Mouse (Mus musculus) neural tube, embryonic 13.5 days (tissue): Measurements from ENCODE around the gene Adamts3. TPM values are rescaled to one million over a fixed set of nuclear protein-coding genes. Genes with fewer than 3 reads are reported as not detected.
A peak's percentile ranks its signal among the peaks of the same experiment; 100 is the strongest.

Experiments used
- ATAC-seq: fragments of 200-750 bp; cut with Nextera tagmentation; 2 replicates; pipeline ENCODE4 v1.8.0; 2017; ENCODE audit warnings: low read depth, mild to moderate bottlenecking, moderate TSS enrichment, moderate library complexity
- H3K27ac ChIP-seq: fragments of 300-500 bp; sonication (generic); replicated peaks from 2 replicates; pipeline ENCODE4 v1.5.1; 2015; ENCODE audit warnings: moderate library complexity, mild to moderate bottlenecking, inconsistent platforms
- H3K27me3 ChIP-seq: fragments of 300-500 bp; sonication (generic); 2 replicates; pipeline ENCODE4 v1.6.1; 2015; ENCODE audit warnings: mild to moderate bottlenecking, inconsistent platforms
- H3K36me3 ChIP-seq: fragments of 300-500 bp; sonication (generic); 2 replicates; pipeline ENCODE4 v1.6.1; 2015; ENCODE audit warnings: mild to moderate bottlenecking, inconsistent platforms
- H3K4me1 ChIP-seq: fragments of 300-500 bp; sonication (generic); replicated peaks from 2 replicates; pipeline ENCODE4 v1.6.1; 2015; ENCODE audit warnings: inconsistent platforms
- H3K4me2 ChIP-seq: fragments of 300-500 bp; sonication (generic); 2 replicates; pipeline ENCODE4 v1.6.1; 2015; ENCODE audit warnings: inconsistent platforms, mild to moderate bottlenecking, moderate library complexity
- H3K4me3 ChIP-seq: fragments of 300-500 bp; sonication (generic); 2 replicates; pipeline ENCODE4 v1.5.1; 2015; ENCODE audit warnings: mild to moderate bottlenecking, inconsistent platforms
- H3K9ac ChIP-seq: fragments of 300-500 bp; sonication (generic); 2 replicates; pipeline ENCODE4 v1.6.1; 2015; ENCODE audit warnings: moderate library complexity, mild to moderate bottlenecking, inconsistent platforms
- H3K9me3 ChIP-seq: fragments of 300-500 bp; sonication (generic); 2 replicates; pipeline ENCODE4 v1.6.1; 2016; ENCODE audit warnings: inconsistent platforms
- WGBS: fragments of 180-500 bp; shearing (Covaris S2); methylation state at CpG from one replicate; pipeline ENCODE4 v1.1.7; 2015; 5-methylcytosine and 5-hydroxymethylcytosine counted together
- polyA plus RNA-seq: library from polyadenylated mRNA; unstranded; fragments of >200 nt; fragmentation: Nextera tagmentation; extraction: Ambion mirVana; gene quantifications from 2 replicates; pipeline ENCODE4 v1.2.1, GENCODE M21; 2015

Gene Adamts3
- polyA plus RNA-seq, 1 experiment from 2014 or later: 8.4 TPM

GRCm38 (mm10) chr5:89747149-89747659, 135.9 kb downstream of the Adamts3 start:
- H3K9ac ChIP-seq: no peak overlapping the region
- no peaks in the 10 kb centered on the region for H3K36me3 ChIP-seq
- no peaks in the 10 kb centered on the region for H3K27me3 ChIP-seq
- 85% methylated on average over 5 of the region's 5 CpGs for WGBS
- no peak overlapping the region for H3K27ac ChIP-seq
- no peak for ATAC-seq
- no peak overlapping the region for H3K4me2 ChIP-seq
- no peak overlapping the region for H3K4me3 ChIP-seq
- H3K4me1 ChIP-seq: no peaks in the 10 kb centered on the region
- no peaks in the 10 kb centered on the region for H3K9me3 ChIP-seq

- WGBS: 86% methylated on average over 2 of the region's 2 CpGs
- H3K4me1 ChIP-seq: no peaks in the 10 kb centered on the region
- H3K36me3 ChIP-seq: no peaks in the 10 kb centered on the region
- H3K9me3 ChIP-seq: no peaks in the 10 kb centered on the region
- H3K27me3 ChIP-seq: no peaks in the 10 kb centered on the region
- no peak overlapping the region for H3K27ac ChIP-seq
- no peak for ATAC-seq
- H3K4me2 ChIP-seq: no peak overlapping the region
- H3K4me3 ChIP-seq: no peak overlapping the region
- no peak overlapping the region for H3K9ac ChIP-seq
Measured at GRCm38 (mm10) chr5:89745112-89745511, 138.0 kb downstream of the Adamts3 start.

- 89% methylated on average over 2 of the region's 2 CpGs for WGBS
- Histone ChIP-seq H3K4me2 (no peak overlapping the region), H3K4me1 (no peaks in the 10 kb centered on the region), H3K4me3 (no peak overlapping the region), H3K9me3 (no peaks in the 10 kb centered on the region), H3K27ac (no peak overlapping the region), H3K27me3 (no peaks in the 10 kb centered on the region), H3K9ac (no peak overlapping the region), H3K36me3 (no peaks in the 10 kb centered on the region)
- ATAC-seq: no peak
Measured at GRCm38 (mm10) chr5:89734759-89735158, 148.4 kb downstream of the Adamts3 start.

DNA sequence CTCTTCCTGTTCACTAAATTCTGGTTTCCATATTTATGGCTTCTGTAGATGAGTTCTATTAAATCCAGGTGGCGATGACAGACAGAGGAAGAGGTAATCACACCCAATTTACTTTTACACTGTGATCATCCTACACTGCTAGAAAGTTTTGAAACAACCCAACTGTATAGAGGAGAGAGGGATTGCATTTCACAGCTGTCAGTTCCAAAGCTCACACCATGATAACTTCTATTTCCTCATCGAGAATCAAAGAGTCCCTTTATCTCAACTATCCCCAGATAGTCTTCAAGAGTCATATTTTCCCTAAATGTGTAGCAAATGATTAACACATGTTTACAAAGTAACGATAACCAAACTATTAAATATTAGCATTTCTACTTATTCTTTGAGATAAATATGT, 152.7 kb downstream of the Adamts3 start:
- WGBS: 95% methylated on average over 3 of the region's 3 CpGs
- peaks cover 8% of the 10 kb centered on the region; the same call in 1 of the 2 replicates for H3K9me3 ChIP-seq
- ATAC-seq: no peak
- H3K36me3 ChIP-seq: no peaks in the 10 kb centered on the region
- no peaks in the 10 kb centered on the region for H3K27me3 ChIP-seq
- no peak overlapping the region for H3K4me2 ChIP-seq
- H3K4me1 ChIP-seq: no peaks in the 10 kb centered on the region
- no peak overlapping the region for H3K4me3 ChIP-seq
- H3K27ac ChIP-seq: no peak overlapping the region
- H3K9ac ChIP-seq: no peak overlapping the region

- ATAC-seq: no peak
- H3K9me3 ChIP-seq: peaks cover 8% of the 10 kb centered on the region; the same call in 1 of the 2 replicates
- H3K36me3 ChIP-seq: no peaks in the 10 kb centered on the region
- no peak overlapping the region for H3K4me3 ChIP-seq
- H3K27ac ChIP-seq: no peak overlapping the region
- no peaks in the 10 kb centered on the region for H3K4me1 ChIP-seq
- no peak overlapping the region for H3K9ac ChIP-seq
- H3K4me2 ChIP-seq: no peak overlapping the region
- 86% methylated on average over 3 of the region's 3 CpGs for WGBS
- H3K27me3 ChIP-seq: no peaks in the 10 kb centered on the region
Measured at GRCm38 (mm10) chr5:89728117-89728516, 155.0 kb downstream of the Adamts3 start.

DNA sequence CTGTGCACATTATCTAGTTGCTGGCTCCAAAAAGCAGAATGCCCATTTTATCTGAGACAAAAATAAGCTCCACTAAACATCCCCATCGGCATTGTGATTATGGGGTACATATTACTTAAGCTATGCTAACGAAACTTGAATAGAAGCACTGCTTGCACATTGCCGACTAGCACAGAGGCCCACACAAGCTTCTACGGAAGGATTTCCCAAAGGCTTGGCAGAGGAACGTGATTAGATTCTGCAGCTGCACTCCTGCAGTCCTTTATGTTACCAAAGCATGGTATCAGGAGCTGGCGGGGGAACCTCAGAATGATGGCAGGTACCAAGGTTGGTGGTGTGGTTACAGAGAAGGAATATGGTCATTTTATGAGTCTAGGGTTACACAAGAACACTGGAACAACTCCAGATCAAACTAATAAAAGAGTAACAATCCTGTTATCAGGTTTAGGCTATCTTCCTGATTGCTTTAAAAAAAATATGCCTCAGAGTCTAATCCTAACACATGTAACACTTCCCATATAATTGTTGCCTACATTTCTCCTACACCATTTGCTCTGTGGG, 155.6 kb downstream of the Adamts3 start:
- no peaks in the 10 kb centered on the region for H3K27me3 ChIP-seq
- WGBS: 87% methylated on average over 6 of the region's 6 CpGs
- H3K9ac ChIP-seq: no peak overlapping the region
- H3K4me1 ChIP-seq: no peaks in the 10 kb centered on the region
- H3K9me3 ChIP-seq: peaks cover 8% of the 10 kb centered on the region; the same call in 1 of the 2 replicates
- H3K27ac ChIP-seq: no peak overlapping the region
- H3K4me3 ChIP-seq: no peak overlapping the region
- H3K4me2 ChIP-seq: no peak overlapping the region
- H3K36me3 ChIP-seq: no peaks in the 10 kb centered on the region
- no peak for ATAC-seq

DNA sequence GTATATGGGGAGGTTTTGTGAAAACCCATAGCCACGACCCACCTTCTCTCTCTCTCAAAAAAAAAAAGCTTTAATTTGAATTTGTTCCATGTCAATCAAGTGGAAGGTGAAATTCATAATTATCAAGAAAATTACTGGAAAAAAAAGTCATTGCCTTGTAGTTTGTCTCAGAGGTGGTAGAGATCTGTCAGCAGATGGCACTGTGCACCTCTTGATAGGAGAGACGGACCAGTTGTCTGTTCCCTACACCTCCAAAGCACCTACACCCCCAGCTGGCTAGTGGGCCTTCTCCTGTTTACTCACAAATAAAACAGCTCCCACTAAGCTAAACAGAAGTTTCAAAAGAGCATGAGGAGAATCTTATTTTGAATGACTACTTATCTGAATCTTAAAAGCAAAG, 168.6 kb downstream of the Adamts3 start:
- no peak overlapping the region for H3K4me3 ChIP-seq
- no peaks in the 10 kb centered on the region for H3K4me1 ChIP-seq
- no peaks in the 10 kb centered on the region for H3K27me3 ChIP-seq
- 45% methylated on average over 2 of the region's 2 CpGs for WGBS
- H3K4me2 ChIP-seq: no peak overlapping the region
- no peak overlapping the region for H3K27ac ChIP-seq
- ATAC-seq: no peak
- H3K9ac ChIP-seq: no peak overlapping the region
- H3K36me3 ChIP-seq: no peaks in the 10 kb centered on the region
- no peaks in the 10 kb centered on the region for H3K9me3 ChIP-seq

GRCm38 (mm10) chr5:89711116-89711859, 171.8 kb downstream of the Adamts3 start:
- 0 out of 2 replicates have a peak, but pooled peaks cover 6% of the 10 kb centered on the region for H3K36me3 ChIP-seq
- H3K27ac ChIP-seq: no peak overlapping the region
- no peaks in the 10 kb centered on the region for H3K4me1 ChIP-seq
- no peaks in the 10 kb centered on the region for H3K27me3 ChIP-seq
- H3K4me3 ChIP-seq: no peak overlapping the region
- H3K9me3 ChIP-seq: no peaks in the 10 kb centered on the region
- WGBS: 85% methylated on average over 7 of the region's 7 CpGs
- no peak overlapping the region for H3K4me2 ChIP-seq
- ATAC-seq: no peak
- no peak overlapping the region for H3K9ac ChIP-seq

- Histone ChIP-seq H3K4me3 (no peak overlapping the region), H3K36me3 (0 out of 2 replicates have a peak, but pooled peaks cover 6% of the 10 kb centered on the region), H3K27ac (no peak overlapping the region), H3K4me2 (no peak overlapping the region), H3K9me3 (no peaks in the 10 kb centered on the region), H3K27me3 (no peaks in the 10 kb centered on the region), H3K4me1 (no peaks in the 10 kb centered on the region; the same call in 1 of the 2 replicates), H3K9ac (no peak overlapping the region)
- ATAC-seq: no peak
- 64% methylated on average over 4 of the region's 4 CpGs for WGBS
Measured at GRCm38 (mm10) chr5:89709459-89709858, 173.7 kb downstream of the Adamts3 start.

DNA sequence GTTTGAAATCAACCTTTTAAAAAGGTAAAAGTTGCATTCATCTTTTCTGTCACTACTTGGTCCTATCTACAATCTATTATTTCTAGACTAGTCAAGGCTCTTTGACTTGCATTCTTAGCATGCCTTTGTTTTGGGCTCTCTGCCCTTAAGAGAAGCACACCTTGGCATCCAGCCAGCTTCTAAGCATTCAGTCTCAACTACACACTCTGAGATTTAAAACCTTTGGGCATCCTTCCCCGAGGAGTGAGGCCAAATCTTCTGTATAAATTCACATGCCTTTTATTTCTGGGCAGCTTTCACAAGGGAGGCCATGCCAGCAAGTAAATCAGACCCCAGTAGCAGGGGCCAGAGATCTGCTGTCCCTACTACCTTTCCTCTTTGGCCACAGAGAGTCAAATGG, 178.9 kb downstream of the Adamts3 start:
- Histone ChIP-seq H3K4me3 (no peak overlapping the region), H3K9ac (no peak overlapping the region), H3K36me3 (0 out of 2 replicates have a peak, but pooled peaks cover 6% of the 10 kb centered on the region), H3K4me2 (no peak overlapping the region), H3K27me3 (no peaks in the 10 kb centered on the region), H3K4me1 (peaks cover 29% of the 10 kb centered on the region), H3K9me3 (no peaks in the 10 kb centered on the region), H3K27ac (no peak overlapping the region)
- ATAC-seq: peak; percentile 58
- WGBS: 21% methylated on average over 1 of the region's 1 CpGs

- Histone ChIP-seq H3K4me2 (no peak overlapping the region), H3K36me3 (no peaks in the 10 kb centered on the region), H3K9me3 (no peaks in the 10 kb centered on the region), H3K4me1 (peaks cover 29% of the 10 kb centered on the region), H3K4me3 (no peak overlapping the region), H3K27ac (peak overlapping the region; percentile 64; the same call in 1 of the 2 replicates), H3K9ac (no peak overlapping the region), H3K27me3 (no peaks in the 10 kb centered on the region)
- ATAC-seq: peak; percentile 90
- 56% methylated on average over 9 of the region's 9 CpGs for WGBS
Measured at GRCm38 (mm10) chr5:89701241-89702007, 181.7 kb downstream of the Adamts3 start.

DNA sequence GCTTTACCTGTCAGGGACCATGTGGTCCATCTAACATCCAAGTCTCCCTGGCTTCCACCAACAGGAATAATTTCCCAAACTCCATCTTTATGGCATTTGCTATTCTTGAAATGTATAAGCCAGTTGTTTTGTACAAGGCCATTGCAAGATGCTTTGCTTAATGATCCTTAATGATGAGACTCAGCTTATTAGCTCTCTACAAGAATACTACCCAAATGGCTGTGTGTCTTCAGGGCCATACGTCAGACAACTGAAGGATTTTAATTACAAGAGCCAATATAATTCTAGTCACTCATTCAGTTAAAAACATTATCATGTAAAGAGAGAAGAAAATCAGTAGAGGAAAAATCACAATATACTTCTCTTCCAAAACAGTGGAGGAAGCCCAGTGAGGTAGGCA, 195.3 kb downstream of the Adamts3 start:
- Histone ChIP-seq H3K9ac (no peak overlapping the region), H3K27ac (no peak overlapping the region), H3K36me3 (no peaks in the 10 kb centered on the region), H3K4me1 (no peaks in the 10 kb centered on the region), H3K4me2 (no peak overlapping the region), H3K9me3 (no peaks in the 10 kb centered on the region), H3K4me3 (no peak overlapping the region), H3K27me3 (no peaks in the 10 kb centered on the region)
- whole genome bisulfite sequencing: 79% methylated on average over 1 of the region's 1 CpGs
- ATAC-seq: no peak
